Mouse (Mus musculus) kidney, embryonic 15.5 days (tissue): ENCODE data around the gene Vmn1r236. TPM values are rescaled to one million over a fixed set of nuclear protein-coding genes. Genes with fewer than 3 reads are reported as not detected.
A peak's percentile ranks its signal among the peaks of the same experiment; 100 is the strongest.

Experiments
- ATAC-seq: fragments of 200-750 bp; cut with Nextera tagmentation; replicated peaks from 2 replicates; pipeline ENCODE4 v1.8.0; 2017; ENCODE audit warnings: moderate TSS enrichment; ENCODE audit not compliant: low FRiP score
- H3K27ac ChIP-seq: fragments of 300-500 bp; sonication (generic); 2 replicates; pipeline ENCODE4 v1.5.1; 2015; ENCODE audit warnings: mild to moderate bottlenecking, inconsistent platforms
- H3K27me3 ChIP-seq: fragments of 300-500 bp; sonication (generic); 2 replicates; pipeline ENCODE4 v1.6.1; 2015; ENCODE audit warnings: inconsistent platforms
- H3K36me3 ChIP-seq: fragments of 300-500 bp; sonication (generic); 2 replicates; pipeline ENCODE4 v1.6.1; 2015; ENCODE audit warnings: inconsistent platforms
- H3K4me1 ChIP-seq: fragments of 300-500 bp; sonication (generic); 2 replicates; pipeline ENCODE4 v1.6.1; 2015; ENCODE audit warnings: inconsistent platforms
- H3K4me2 ChIP-seq: fragments of 300-500 bp; sonication (generic); 2 replicates; pipeline ENCODE4 v1.6.1; 2015; ENCODE audit warnings: moderate library complexity, mild to moderate bottlenecking, inconsistent platforms
- H3K4me3 ChIP-seq: fragments of 300-500 bp; sonication (generic); replicated peaks from 2 replicates; pipeline ENCODE4 v1.5.1; 2015; ENCODE audit warnings: mild to moderate bottlenecking, inconsistent platforms
- H3K9ac ChIP-seq: fragments of 300-500 bp; sonication (generic); 2 replicates; pipeline ENCODE4 v1.6.1; 2015; ENCODE audit warnings: mild to moderate bottlenecking, inconsistent platforms
- H3K9me3 ChIP-seq: fragments of 300-500 bp; sonication (generic); replicated peaks from 2 replicates; pipeline ENCODE4 v1.6.1; 2016; ENCODE audit warnings: inconsistent platforms
- WGBS: fragments of 180-500 bp; shearing (Covaris S2); methylation state at CpG from one replicate; pipeline ENCODE4 v1.1.7; 2015; ENCODE audit warnings: mixed read lengths; 5-methylcytosine and 5-hydroxymethylcytosine counted together
- microRNA-seq: library from miRNA; unstranded; fragments of <30 nt; microRNA quantifications from one replicate; pipeline ENCODE4, GENCODE M21; 2016
- polyA plus RNA-seq: library from polyadenylated mRNA; unstranded; fragments of >200 nt; fragmentation: Nextera tagmentation; extraction: Ambion mirVana; gene quantifications from 2 replicates; pipeline ENCODE4 v1.2.1, GENCODE M21; 2015

The Vmn1r236 gene
- polyA plus RNA-seq, result not detected in 2 replicates

GRCm38 (mm10) chr17:21282642-21283041, at the start of gene Vmn1r236:
TSS of gene Vmn1r236 (plus strand) at chr17:21282942.
- Histone ChIP-seq H3K4me2 (no peak within 1 kb of the TSS), H3K4me3 (no peak within 1 kb of the TSS), H3K27ac (no peak within 1 kb of the TSS), H3K9me3 (no peaks in the 10 kb centered on the region), H3K9ac (no peak within 1 kb of the TSS), H3K27me3 (no peaks in the 10 kb centered on the region), H3K36me3 (no peaks in the 10 kb centered on the region), H3K4me1 (no peaks in the 10 kb centered on the region)
- no peak for ATAC-seq
- 79% methylated on average over 3 of the region's 3 CpGs for WGBS

- no peak within 1 kb of the TSS for H3K4me2 ChIP-seq
- no peak within 1 kb of the TSS for H3K27ac ChIP-seq
- no peaks in the 10 kb centered on the region for H3K36me3 ChIP-seq
- H3K9me3 ChIP-seq, result no peaks in the 10 kb centered on the region
- no peak within 1 kb of the TSS for H3K4me3 ChIP-seq
- no peak within 1 kb of the TSS for H3K9ac ChIP-seq
- no peaks in the 10 kb centered on the region for H3K27me3 ChIP-seq
- no peak for ATAC-seq
- H3K4me1 ChIP-seq, result no peaks in the 10 kb centered on the region
These were observed 26.6 kb upstream of the Vmn1r236 start, which contains the start of gene Vmn1r235 for GRCm38 (mm10) chr17:21256111-21256510. TSS of gene Vmn1r235 (plus strand) at chr17:21256411.

- Histone ChIP-seq H3K4me2 (no peak overlapping the region), H3K27me3 (no peaks in the 10 kb centered on the region), H3K4me3 (no peak overlapping the region), H3K27ac (no peak overlapping the region), H3K4me1 (no peaks in the 10 kb centered on the region), H3K9ac (no peak overlapping the region), H3K9me3 (no peaks in the 10 kb centered on the region), H3K36me3 (no peaks in the 10 kb centered on the region)
- WGBS, result 16% methylated on average over 4 of the region's 4 CpGs
- ATAC-seq, result 0 out of 2 replicates have a peak, but pooled peaks have one; percentile 52
These were observed 10.6 kb upstream of the Vmn1r236 start for GRCm38 (mm10) chr17:21272103-21272502.

GRCm38 (mm10) chr17:21284395-21284794, 1.7 kb downstream of the Vmn1r236 start:
- no peaks in the 10 kb centered on the region for H3K9me3 ChIP-seq
- H3K27ac ChIP-seq, result no peak overlapping the region
- no peaks in the 10 kb centered on the region for H3K27me3 ChIP-seq
- H3K9ac ChIP-seq, result no peak overlapping the region
- no peak overlapping the region for H3K4me2 ChIP-seq
- no peaks in the 10 kb centered on the region for H3K36me3 ChIP-seq
- H3K4me1 ChIP-seq, result no peaks in the 10 kb centered on the region
- no peak for ATAC-seq
- no peak overlapping the region for H3K4me3 ChIP-seq

GRCm38 (mm10) chr17:21289695-21290094, 7.0 kb downstream of the Vmn1r236 start:
- ATAC-seq, result no peak
- no peak overlapping the region for H3K27ac ChIP-seq
- no peak overlapping the region for H3K9ac ChIP-seq
- no peak overlapping the region for H3K4me3 ChIP-seq
- no peaks in the 10 kb centered on the region for H3K27me3 ChIP-seq
- no peak overlapping the region for H3K4me2 ChIP-seq
- H3K36me3 ChIP-seq, result no peaks in the 10 kb centered on the region
- no peaks in the 10 kb centered on the region for H3K9me3 ChIP-seq
- H3K4me1 ChIP-seq, result no peaks in the 10 kb centered on the region

GRCm38 (mm10) chr17:21311565-21311964, 28.8 kb downstream of the Vmn1r236 start, which contains the start of gene Vmn1r237:
TSS of gene Vmn1r237 (plus strand) at chr17:21311865.
- no peaks in the 10 kb centered on the region for H3K9me3 ChIP-seq
- no peak within 1 kb of the TSS for H3K27ac ChIP-seq
- no peaks in the 10 kb centered on the region for H3K4me1 ChIP-seq
- no peak within 1 kb of the TSS for H3K9ac ChIP-seq
- H3K27me3 ChIP-seq, result no peaks in the 10 kb centered on the region
- H3K36me3 ChIP-seq, result no peaks in the 10 kb centered on the region
- no peak within 1 kb of the TSS for H3K4me3 ChIP-seq
- no peak for ATAC-seq
- no peak within 1 kb of the TSS for H3K4me2 ChIP-seq

Small RNA genes within 50 kb of the gene (microRNA-seq; reads per million reads assigned to microRNA genes)
- not detected for gene Gm26384

Other genes starting within 250 kb of the Vmn1r236 start
- not detected in 2 replicates for gene Vmn1r234, start 56.9 kb upstream of the Vmn1r236 start, polyA plus RNA-seq
- not detected in 2 replicates for gene Vmn1r235, start 26.5 kb upstream of the Vmn1r236 start, polyA plus RNA-seq
- not detected in 2 replicates for gene Vmn1r237, start 28.9 kb downstream of the Vmn1r236 start, polyA plus RNA-seq
- 3.4 and 3.6 TPM in 2 replicates for gene Zfp677, start 100.8 kb downstream of the Vmn1r236 start, polyA plus RNA-seq
- 5.0 and 5.6 TPM in 2 replicates for gene Zfp54, start 140.3 kb downstream of the Vmn1r236 start, polyA plus RNA-seq
- gene Zfp51, start 167.4 kb downstream of the Vmn1r236 start, polyA plus RNA-seq, result 16.5 and 17.8 TPM in 2 replicates
- gene Zfp53, start 206.1 kb downstream of the Vmn1r236 start, polyA plus RNA-seq, result 11.2 and 12.7 TPM in 2 replicates